Mouse (Mus musculus) liver, postnatal 0 days (tissue): ENCODE measurements around the gene Slc17a8.

Experiments used
- CTCF ChIP-seq: sonication (generic); IDR thresholded peaks from 2 replicates; pipeline ENCODE4 v1.5.1; 2016; ENCODE audit warnings: antibody characterized with exemption, low read depth
- EP300 ChIP-seq: IDR thresholded peaks from 2 replicates; pipeline ENCODE4 v1.6.1; 2016; ENCODE audit warnings: antibody characterized with exemption, low read depth, mild to moderate bottlenecking

DNA sequence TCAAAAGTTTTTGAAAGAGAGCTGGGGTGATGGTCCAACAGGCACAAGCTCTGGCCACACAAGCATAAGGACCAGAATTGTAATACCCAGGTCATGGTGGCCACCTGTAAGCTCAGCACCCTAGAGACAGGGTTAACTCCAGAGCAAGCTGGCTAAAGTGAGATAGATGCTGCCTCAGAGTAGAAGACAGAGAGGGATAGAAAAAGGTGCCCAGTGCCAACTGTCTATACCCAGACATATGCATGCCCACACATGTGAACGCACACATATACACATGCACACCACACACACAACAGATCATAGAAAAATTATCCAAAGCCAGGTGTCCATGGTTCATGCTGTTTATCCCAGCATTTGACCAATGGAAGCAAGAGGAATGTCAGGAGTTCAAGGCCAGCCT, 9.5 kb upstream of the Slc17a8 start:
- TF ChIP-seq CTCF (no peak), EP300 (no peak)
